Mouse (Mus musculus) CH12.LX (cell line): ENCODE data around the gene Pcx. TPM values are rescaled to one million over a fixed set of nuclear protein-coding genes. Genes with fewer than 3 reads are reported as not detected.

Experiments
- DNase-seq: peaks from one replicate; pipeline ENCODE4 v3.0.0-alpha.2; 2013; ENCODE audit errors: extremely low read depth
- H3K27ac ChIP-seq: 2 replicates; pipeline ENCODE4 v1.5.1; 2012; ENCODE audit warnings: low read depth, mild to moderate bottlenecking, control low read depth, moderate library complexity; ENCODE audit not compliant: insufficient read depth
- H3K27me3 ChIP-seq: replicated peaks from 2 replicates; pipeline ENCODE3; 2012; ENCODE audit warnings: inconsistent platforms
- H3K36me3 ChIP-seq, 2 experiments: replicated peaks in 1 of 2; 2 replicates each; pipeline versions ENCODE3 to v1.6.1; 2012; ENCODE audit warnings: inconsistent platforms in 1 of 2, low read length in 1 of 2, mild to moderate bottlenecking in 1 of 2, mixed read lengths in 1 of 2, moderate library complexity in 1 of 2; ENCODE audit not compliant: control insufficient read depth in 1 of 2, insufficient read depth in 1 of 2
- H3K4me1 ChIP-seq, 2 experiments: 2 replicates each; pipeline ENCODE4 v1.6.1; 2012; ENCODE audit warnings: inconsistent platforms in 1 of 2, moderate library complexity in 1 of 2; ENCODE audit not compliant: insufficient read depth in 2 of 2, control insufficient read depth in 1 of 2
- H3K4me2 ChIP-seq: 2 replicates; pipeline ENCODE4 v1.6.1; 2012; ENCODE audit warnings: low read depth, mild to moderate bottlenecking, control low read depth; ENCODE audit not compliant: poor library complexity, insufficient read depth, severe bottlenecking
- H3K4me3 ChIP-seq, 3 experiments: fragments of 150-350 bp in 1 of 3; sonication (generic) in 1 of 3; replicated peaks in 1 of 3; 2 replicates each; pipeline versions ENCODE3 to v1.5.1; 2011 to 2012; ENCODE audit warnings: low read depth in 2 of 3, low read length in 2 of 3, mild to moderate bottlenecking in 2 of 3, moderate library complexity in 2 of 3, control low read depth in 1 of 3, improper control_type of control experiment in 1 of 3, inconsistent platforms in 1 of 3, mixed read lengths in 1 of 3; ENCODE audit not compliant: poor library complexity in 1 of 3
- H3K79me2 ChIP-seq: replicated peaks from 2 replicates; pipeline ENCODE4 v1.6.1; 2012; ENCODE audit warnings: mild to moderate bottlenecking, moderate library complexity; ENCODE audit not compliant: control insufficient read depth, poor library complexity, insufficient read depth, severe bottlenecking; ENCODE audit errors: extremely low read depth
- H3K9ac ChIP-seq: 2 replicates; pipeline ENCODE4 v1.6.1; 2012; ENCODE audit warnings: low read depth, mild to moderate bottlenecking, control low read depth, moderate library complexity; ENCODE audit not compliant: insufficient read depth
- H3K9me3 ChIP-seq: replicated peaks from 2 replicates; pipeline ENCODE3; 2012; ENCODE audit warnings: low read length, inconsistent platforms, mixed read lengths
- CHD1 ChIP-seq: IDR thresholded peaks from 2 replicates; pipeline ENCODE4 v1.6.1; 2012; ENCODE audit warnings: low read depth, low read length, improper control_type of control experiment, inconsistent platforms
- CHD2 ChIP-seq: IDR thresholded peaks from 2 replicates; pipeline ENCODE4 v1.6.1; 2011; ENCODE audit warnings: low read length, improper control_type of control experiment
- KAT2A ChIP-seq: IDR thresholded peaks from 2 replicates; pipeline ENCODE4 v1.6.1; 2012; ENCODE audit warnings: low read length, improper control_type of control experiment, inconsistent platforms; ENCODE audit not compliant: insufficient replicate concordance
- MEF2A ChIP-seq: IDR thresholded peaks from 2 replicates; pipeline ENCODE4 v1.6.1; 2014; ENCODE audit warnings: low read depth, mild to moderate bottlenecking, inconsistent platforms, low read length, improper control_type of control experiment, borderline replicate concordance
- MYC ChIP-seq: IDR thresholded peaks from 2 replicates; pipeline ENCODE4 v1.6.1; 2011; ENCODE audit warnings: low read depth, mild to moderate bottlenecking, improper control_type of control experiment, low read length
- NRF1 ChIP-seq: IDR thresholded peaks from 2 replicates; pipeline ENCODE4 v1.6.1; 2014; ENCODE audit warnings: low read depth, mild to moderate bottlenecking, inconsistent platforms, low read length, improper control_type of control experiment, moderate library complexity
- PAX5 ChIP-seq: IDR thresholded peaks from 2 replicates; pipeline ENCODE4 v1.6.1; 2012; ENCODE audit warnings: low read length, inconsistent platforms, mixed read lengths
- POLR2AphosphoS2 ChIP-seq: IDR thresholded peaks from 2 replicates; pipeline ENCODE4 v1.6.1; 2011; ENCODE audit warnings: low read depth, low read length, improper control_type of control experiment
- RAD21 ChIP-seq: IDR thresholded peaks from 2 replicates; pipeline ENCODE4 v1.6.1; 2011; ENCODE audit warnings: low read depth, mild to moderate bottlenecking, low read length, improper control_type of control experiment, moderate library complexity
- RCOR1 ChIP-seq: conservative IDR thresholded peaks from 2 replicates; pipeline ENCODE4 v1.6.1; 2012; ENCODE audit warnings: low read depth, mild to moderate bottlenecking, inconsistent platforms, low read length, improper control_type of control experiment
- SIN3A ChIP-seq: IDR thresholded peaks from 2 replicates; pipeline ENCODE4 v1.6.1; 2012; ENCODE audit warnings: low read length, improper control_type of control experiment, inconsistent platforms
- TBP ChIP-seq: conservative IDR thresholded peaks from 2 replicates; pipeline ENCODE4 v1.6.1; 2011; ENCODE audit warnings: low read depth, low read length, improper control_type of control experiment
- TCF12 ChIP-seq: IDR thresholded peaks from 2 replicates; pipeline ENCODE4 v1.6.1; 2014; ENCODE audit warnings: low read depth, mild to moderate bottlenecking, inconsistent platforms, low read length, improper control_type of control experiment
- ZMIZ1 ChIP-seq: IDR thresholded peaks from 2 replicates; pipeline ENCODE4 v1.6.1; 2012; ENCODE audit warnings: low read depth, mild to moderate bottlenecking, inconsistent platforms, low read length, improper control_type of control experiment
- dilution Hi-C: fragments of 300-500 bp; cut with MboI; formaldehyde crosslinking; loops from 2 replicates; pipeline ENCODE4 v1.14.3; 2020; ENCODE audit warnings: low sequenced_read_pairs; ENCODE audit not compliant: extremely low pct_unique_long_range_greater_than_20kb, extremely low pct_ligation_motif_present
- in situ Hi-C: fragments of 300-500 bp; cut with MboI; formaldehyde crosslinking; loops from 3 replicates; pipeline ENCODE4 v1.14.3; 2019; ENCODE audit warnings: low sequenced_read_pairs, low pct_ligation_motif_present, low pct_unique_long_range_greater_than_20kb, mixed read lengths
- polyA plus RNA-seq: library from polyadenylated mRNA; unstranded; fragments of >175 nt; gene quantifications from 2 replicates; pipeline ENCODE4 v1.2.1, GENCODE M21; 2012; ENCODE audit warnings: low read depth; ENCODE audit not compliant: insufficient read length
- total RNA-seq, 2 experiments: library from RNA; depleted of rRNA; stranded (reverse); fragments of 300-350 nt in 1 of 2; fragments of >200 nt in 1 of 2; gene quantifications; 2 replicates each; pipeline ENCODE4 v1.2.3; 2012 to 2014

Pcx gene
- total and polyA plus RNA-seq, 3 experiments = 7.7 to 14.2 (median 10.7) TPM

DNA sequence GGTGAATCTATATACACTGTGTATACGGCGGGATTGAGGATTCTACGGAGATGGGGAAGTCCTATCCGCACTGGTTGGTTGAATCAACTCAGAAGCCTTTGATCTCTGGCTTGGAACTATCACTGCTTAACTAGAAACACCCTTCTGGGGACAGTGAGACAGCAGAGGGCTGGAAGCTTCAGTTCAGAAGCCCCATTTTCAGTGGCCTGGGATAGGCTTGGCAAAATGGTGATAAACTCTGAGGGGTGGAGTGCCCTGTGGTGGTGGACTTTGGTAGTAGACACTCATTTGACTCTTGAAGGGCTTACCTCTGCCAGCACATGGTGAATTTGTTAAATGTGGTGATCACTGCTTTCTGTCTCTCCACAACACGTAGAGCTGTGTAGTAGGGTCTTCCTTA lies 55.4 kb downstream of the Pcx start:
- no peaks in the 10 kb centered on the region for H3K27me3 ChIP-seq
- DNase-seq = no peak
- H3K9me3 ChIP-seq = no peaks in the 10 kb centered on the region
- no peaks in the 10 kb centered on the region for H3K4me1 ChIP-seq
- H3K4me3 ChIP-seq = no peak overlapping the region
- no peak overlapping the region for H3K27ac ChIP-seq
- H3K36me3 ChIP-seq = no peaks in the 10 kb centered on the region
- TF ChIP-seq RAD21 = no peak
- no peak for TF ChIP-seq MYC
- TF ChIP-seq POLR2AphosphoS2 = no peak
- no peak for TF ChIP-seq PAX5
- no peak for TF ChIP-seq MEF2A
- TF ChIP-seq CHD1 = no peak
- no peak for TF ChIP-seq TBP
- TF ChIP-seq CHD2 = no peak
- in situ Hi-C loops (no loop called here), dilution Hi-C loops (no loop called here)
- H3K79me2 ChIP-seq = no peaks in the 10 kb centered on the region
- no peak overlapping the region for H3K4me2 ChIP-seq
- H3K9ac ChIP-seq = no peak overlapping the region

GRCm38 (mm10) chr19:4566880-4567279 lies 56.6 kb downstream of the Pcx start:
- Histone ChIP-seq H3K79me2 (no peaks in the 10 kb centered on the region), H3K4me2 (no peak overlapping the region), H3K27ac (no peak overlapping the region), H3K36me3 (no peaks in the 10 kb centered on the region), H3K4me1 (no peaks in the 10 kb centered on the region), H3K9me3 (no peaks in the 10 kb centered on the region), H3K4me3 (no peak overlapping the region), H3K9ac (no peak overlapping the region), H3K27me3 (no peaks in the 10 kb centered on the region)
- DNase-seq = no peak
- dilution Hi-C loops (no loop called here), in situ Hi-C loops (no loop called here)
- TF ChIP-seq KAT2A = no peak
- no peak for TF ChIP-seq ZMIZ1
- no peak for TF ChIP-seq RCOR1

DNA sequence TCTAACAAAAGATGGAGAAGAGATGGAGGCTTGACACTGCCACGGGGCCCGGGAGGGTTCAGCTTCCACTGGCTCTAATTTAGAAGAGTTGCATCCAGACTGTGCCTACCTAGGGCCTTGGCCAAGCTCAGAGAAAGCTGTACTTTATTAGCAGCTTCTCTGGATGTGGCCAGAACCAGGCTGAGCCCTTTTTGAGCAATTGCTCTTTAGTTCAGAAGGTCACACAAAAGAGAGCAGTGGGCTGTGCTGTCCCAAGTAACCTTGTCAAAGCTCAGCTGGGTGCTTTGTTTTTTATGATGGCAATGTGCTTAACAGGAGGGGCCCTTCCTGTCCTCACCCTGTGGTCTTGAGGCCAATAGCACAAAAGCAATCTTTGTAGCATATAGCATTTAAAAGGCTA lies 57.4 kb downstream of the Pcx start:
- Histone ChIP-seq H3K4me3 (no peak overlapping the region), H3K36me3 (no peaks in the 10 kb centered on the region), H3K4me1 (no peaks in the 10 kb centered on the region), H3K79me2 (no peaks in the 10 kb centered on the region), H3K4me2 (no peak overlapping the region), H3K9ac (no peak overlapping the region), H3K9me3 (no peaks in the 10 kb centered on the region), H3K27ac (no peak overlapping the region), H3K27me3 (no peaks in the 10 kb centered on the region)
- in situ Hi-C loops (no loop called here), dilution Hi-C loops (no loop called here)
- DNase-seq = no peak
- TF ChIP-seq SIN3A (no peak), POLR2AphosphoS2 (no peak), NRF1 (no peak), TCF12 (no peak)
